Mouse (Mus musculus): Measurements from ENCODE around the gene Prpf31. TPM values are rescaled to one million over a fixed set of nuclear protein-coding genes. Genes with fewer than 3 reads are reported as not detected.

The Prpf31 gene
- polyA plus RNA-seq, 1 experiment from 2014 or later: 47.0 TPM

DNA sequence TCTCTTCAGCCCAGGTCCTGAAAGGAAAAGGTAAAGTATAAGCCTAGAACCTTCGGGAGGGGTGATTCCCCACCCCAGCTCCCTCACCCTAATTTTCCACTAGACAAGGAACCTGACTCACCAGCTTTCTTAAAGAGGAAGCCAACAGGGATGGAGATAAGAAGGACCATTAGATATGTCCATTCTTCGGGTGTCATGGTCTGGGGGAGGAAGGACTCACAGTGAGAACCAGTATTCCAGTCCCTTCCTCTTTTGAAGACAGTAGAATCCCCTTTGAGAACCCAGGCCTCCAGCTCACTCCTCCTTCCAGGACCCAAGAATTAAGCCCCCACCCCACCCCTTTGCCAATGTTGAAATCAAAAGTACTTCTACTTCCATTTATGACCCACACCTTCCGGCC, 62.1 kb downstream of the Prpf31 start:
- Histone ChIP-seq H3K9ac (peak overlapping the region; percentile 74), H3K27ac (replicated peaks) (peak overlapping the region; percentile 88; the same call in 1 of the 2 replicates), H3K4me1 (replicated peaks) (peaks cover 40% of the 10 kb centered on the region), H3K4me2 (peak overlapping the region; percentile 94), H3K27me3 (no peaks in the 10 kb centered on the region), H3K9me3 (replicated peaks) (no peaks in the 10 kb centered on the region), H3K4me3 (replicated peaks) (peak overlapping the region; percentile 72), H3K36me3 (replicated peaks) (peaks cover 4% of the 10 kb centered on the region)
- WGBS (ENCODE audit: insufficient replicate concordance): 9% methylated on average over 3 of the region's 3 CpGs
- no peak for ATAC-seq (ENCODE audit: insufficient read depth)

Small RNA genes lying within 50 kb of the gene (microRNA-seq; reads per million reads assigned to microRNA genes)
- gene Gm25100: not detected
- gene Mir3572: 5.1 reads per million, percentile 17 among the genes with 10 or more reads in this experiment

Other genes starting within 250 kb of the Prpf31 start
- not detected in 2 replicates for gene Cacng8, start 239.3 kb upstream of the Prpf31 start, polyA plus RNA-seq (2015; fragmentation: Nextera tagmentation; extraction: Ambion mirVana)
- 0.35 and 0.66 TPM in 2 replicates for gene Cacng6, start 205.8 kb upstream of the Prpf31 start, polyA plus RNA-seq (2015; fragmentation: Nextera tagmentation; extraction: Ambion mirVana)
- gene Tarm1, start 127.4 kb upstream of the Prpf31 start, polyA plus RNA-seq (2015; fragmentation: Nextera tagmentation; extraction: Ambion mirVana): 0.30 and 0.37 TPM in 2 replicates
- gene Oscar, start 13.8 kb upstream of the Prpf31 start, polyA plus RNA-seq (2015; fragmentation: Nextera tagmentation; extraction: Ambion mirVana): 0.05 TPM in 1 of 2 replicates, not detected in the other
- gene Ndufa3, start 12.6 kb upstream of the Prpf31 start, polyA plus RNA-seq (2015; fragmentation: Nextera tagmentation; extraction: Ambion mirVana): 269 and 276 TPM in 2 replicates
- gene Tfpt, start 56 bp upstream of the Prpf31 start, polyA plus RNA-seq (2015; fragmentation: Nextera tagmentation; extraction: Ambion mirVana): 10.4 and 12.2 TPM in 2 replicates
- gene Cnot3, start 15.3 kb downstream of the Prpf31 start, polyA plus RNA-seq (2015; fragmentation: Nextera tagmentation; extraction: Ambion mirVana): 17.7 and 23.1 TPM in 2 replicates
- gene Leng1, start 35.9 kb downstream of the Prpf31 start, polyA plus RNA-seq (2015; fragmentation: Nextera tagmentation; extraction: Ambion mirVana): 5.9 and 6.6 TPM in 2 replicates
- 4.0 and 5.1 TPM in 2 replicates for gene Tmc4, start 47.6 kb downstream of the Prpf31 start, polyA plus RNA-seq (2015; fragmentation: Nextera tagmentation; extraction: Ambion mirVana)
- gene Tsen34, start 62.9 kb downstream of the Prpf31 start, polyA plus RNA-seq (2015; fragmentation: Nextera tagmentation; extraction: Ambion mirVana): 43.9 and 55.1 TPM in 2 replicates
- gene Mboat7, start 63.5 kb downstream of the Prpf31 start, polyA plus RNA-seq (2015; fragmentation: Nextera tagmentation; extraction: Ambion mirVana): 20.9 and 24.1 TPM in 2 replicates
- gene Rps9, start 74.0 kb downstream of the Prpf31 start, polyA plus RNA-seq (2015; fragmentation: Nextera tagmentation; extraction: Ambion mirVana): 692 and 790 TPM in 2 replicates
- gene Pirb, start 90.4 kb downstream of the Prpf31 start, polyA plus RNA-seq (2015; fragmentation: Nextera tagmentation; extraction: Ambion mirVana): 5.1 and 6.3 TPM in 2 replicates
- gene Gm15448, start 195.7 kb downstream of the Prpf31 start, polyA plus RNA-seq (2015; fragmentation: Nextera tagmentation; extraction: Ambion mirVana): 0.12 TPM in 1 of 2 replicates, not detected in the other
- gene Pira2, start 215.1 kb downstream of the Prpf31 start, polyA plus RNA-seq (2015; fragmentation: Nextera tagmentation; extraction: Ambion mirVana): 2.0 and 2.1 TPM in 2 replicates

Data from liver, embryonic 15.5 days (tissue).